Mouse (Mus musculus): ENCODE measurements around the gene Tnnt3. TPM values are rescaled to one million over a fixed set of nuclear protein-coding genes. Genes with fewer than 3 reads are reported as not detected.

Gene Tnnt3
- polyA plus RNA-seq, 1 experiment from 2014 or later: 2.5 TPM

DNA sequence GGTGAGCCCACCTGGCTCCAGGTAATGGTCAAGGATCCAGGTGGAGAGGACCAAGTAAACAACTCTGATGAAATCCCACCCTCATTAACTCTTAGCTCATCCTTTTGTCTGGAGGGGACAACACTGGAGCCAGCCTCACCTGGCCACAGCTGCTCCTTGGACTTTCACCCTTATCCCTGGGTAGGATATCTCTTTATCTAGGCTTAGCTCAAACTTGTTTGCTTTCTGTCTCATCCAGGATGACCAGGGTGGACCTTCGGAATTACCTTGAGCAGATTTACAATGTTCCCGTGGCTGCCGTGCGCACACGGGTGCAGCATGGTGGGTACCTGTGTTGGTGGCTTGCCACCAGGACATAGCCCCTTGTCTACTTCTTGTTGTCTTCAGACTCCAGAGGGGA lies 37.2 kb downstream of the Tnnt3 start:
- Histone ChIP-seq H3K4me1 (replicated peaks) (peaks cover 35% of the 10 kb centered on the region), H3K9me3 (no peaks in the 10 kb centered on the region), H3K27me3 (no peaks in the 10 kb centered on the region), H3K27ac (no peak overlapping the region), H3K4me3 (no peak overlapping the region), H3K4me2 (no peak overlapping the region), H3K36me3 (peaks cover 19% of the 10 kb centered on the region), H3K9ac (no peak overlapping the region)
- ATAC-seq (ENCODE audit: low FRiP score): no peak
- 98% methylated on average over 5 of the region's 5 CpGs for WGBS

DNA sequence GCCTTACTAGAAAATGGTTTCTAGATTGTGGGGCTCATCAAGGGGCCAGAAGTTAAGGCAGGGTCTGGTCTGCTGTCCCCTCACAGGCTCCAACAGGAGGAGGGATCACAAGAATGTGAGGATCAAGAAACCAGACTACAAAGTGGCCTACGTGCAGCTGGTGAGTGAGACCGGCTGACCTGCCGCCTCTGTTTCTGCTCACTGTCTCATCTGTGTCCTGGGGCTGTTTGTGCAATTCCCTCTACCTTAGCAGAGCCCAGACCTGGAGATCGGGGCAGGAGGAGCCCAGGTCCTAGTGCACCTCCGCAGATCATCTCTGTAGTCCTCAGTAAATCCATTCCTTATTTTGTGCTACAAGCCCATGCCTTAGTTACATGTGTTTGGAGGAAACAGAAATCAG lies 38.5 kb downstream of the Tnnt3 start:
- H3K4me1 ChIP-seq (replicated peaks): peaks cover 33% of the 10 kb centered on the region
- H3K4me2 ChIP-seq: no peak overlapping the region
- ATAC-seq (ENCODE audit: low FRiP score): no peak
- H3K27me3 ChIP-seq: no peaks in the 10 kb centered on the region
- peaks cover 27% of the 10 kb centered on the region for H3K36me3 ChIP-seq
- no peaks in the 10 kb centered on the region for H3K9me3 ChIP-seq
- no peak overlapping the region for H3K27ac ChIP-seq
- no peak overlapping the region for H3K4me3 ChIP-seq
- no peak overlapping the region for H3K9ac ChIP-seq
- WGBS: 76% methylated on average over 5 of the region's 5 CpGs

DNA sequence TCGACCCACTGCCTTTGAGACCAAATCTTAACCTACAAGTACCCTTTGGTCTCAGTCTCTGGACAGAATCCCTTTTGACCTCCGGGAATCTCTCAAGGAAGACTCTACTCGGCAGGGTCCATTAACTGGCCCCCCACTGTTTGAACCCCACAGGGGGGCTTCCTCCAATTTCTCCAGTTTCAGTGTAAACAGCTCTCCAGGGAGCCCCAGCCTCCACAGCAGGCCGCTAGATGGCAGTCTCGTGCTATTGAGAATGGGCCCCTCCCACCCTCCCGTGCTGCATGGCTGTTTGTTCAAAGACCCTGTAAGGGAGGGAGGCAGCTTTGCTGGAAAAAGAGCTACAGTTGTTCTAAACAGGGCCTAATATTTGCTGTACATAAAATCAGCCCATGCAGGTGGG lies 39.2 kb downstream of the Tnnt3 start:
- no peaks in the 10 kb centered on the region for H3K27me3 ChIP-seq
- no peaks in the 10 kb centered on the region for H3K9me3 ChIP-seq
- H3K4me3 ChIP-seq: no peak overlapping the region
- 8% methylated on average over 6 of the region's 6 CpGs for WGBS
- peaks cover 27% of the 10 kb centered on the region for H3K36me3 ChIP-seq
- H3K4me1 ChIP-seq (replicated peaks): peaks cover 34% of the 10 kb centered on the region
- no peak overlapping the region for H3K4me2 ChIP-seq
- H3K9ac ChIP-seq: peak overlapping the region; percentile 55; the same call in 1 of the 2 replicates
- peak overlapping the region; percentile 72 for H3K27ac ChIP-seq
- ATAC-seq (ENCODE audit: low FRiP score): 0 out of 2 replicates have a peak, but pooled peaks have one; percentile 32

DNA sequence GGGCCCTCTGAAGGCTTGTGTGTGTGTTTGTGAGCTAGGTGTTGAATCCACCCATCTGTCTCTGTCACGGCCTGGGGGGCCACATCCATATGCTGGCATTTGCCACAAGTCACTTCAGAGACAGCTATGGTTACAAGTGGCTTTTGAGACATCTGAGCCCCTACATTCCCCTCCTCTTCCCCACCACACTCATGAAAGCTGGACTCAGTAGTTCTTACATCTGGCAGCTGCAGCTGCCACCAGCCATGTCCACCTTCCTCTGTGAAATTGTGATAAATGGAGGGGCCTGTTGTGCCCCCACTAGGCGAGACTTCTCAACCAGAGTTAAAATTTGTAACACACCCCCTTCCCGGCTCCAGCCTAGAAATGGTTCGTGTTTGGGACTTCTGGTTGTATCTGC lies 39.7 kb downstream of the Tnnt3 start:
- H3K4me2 ChIP-seq: no peak overlapping the region
- no peaks in the 10 kb centered on the region for H3K9me3 ChIP-seq
- peaks cover 27% of the 10 kb centered on the region for H3K36me3 ChIP-seq
- peak overlapping the region; percentile 55; the same call in 1 of the 2 replicates for H3K9ac ChIP-seq
- WGBS: 30% methylated on average over 4 of the region's 4 CpGs
- H3K4me3 ChIP-seq: no peak overlapping the region
- no peaks in the 10 kb centered on the region for H3K27me3 ChIP-seq
- H3K27ac ChIP-seq: peak overlapping the region; percentile 72
- peaks cover 37% of the 10 kb centered on the region for H3K4me1 ChIP-seq (replicated peaks)
- ATAC-seq (ENCODE audit: low FRiP score): no peak

DNA sequence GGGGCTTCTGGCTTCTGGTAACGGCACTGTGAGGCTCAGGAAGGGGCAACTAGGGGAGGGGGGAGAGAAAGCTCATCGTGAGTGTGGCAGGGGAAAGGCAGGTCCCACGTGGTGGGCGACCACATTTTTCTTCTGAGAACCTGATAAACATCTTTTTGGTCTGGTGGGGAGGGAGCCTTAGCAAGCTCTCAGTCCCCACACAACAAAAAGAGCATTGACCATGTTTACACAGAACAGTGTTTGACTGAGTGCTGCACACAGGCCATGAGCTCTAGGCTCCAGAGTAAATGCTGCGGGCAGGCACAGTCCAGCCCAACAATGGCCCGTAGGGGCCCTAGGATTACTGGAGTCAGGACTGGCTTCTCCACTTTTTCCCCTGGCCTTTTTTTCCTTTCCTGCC lies 40.1 kb downstream of the Tnnt3 start:
- H3K9me3 ChIP-seq: no peaks in the 10 kb centered on the region
- ATAC-seq (ENCODE audit: low FRiP score): no peak
- H3K4me2 ChIP-seq: no peak overlapping the region
- H3K9ac ChIP-seq: peak overlapping the region; percentile 55; the same call in 1 of the 2 replicates
- no peak overlapping the region for H3K4me3 ChIP-seq
- H3K36me3 ChIP-seq: peaks cover 27% of the 10 kb centered on the region
- H3K4me1 ChIP-seq (replicated peaks): peaks cover 33% of the 10 kb centered on the region
- WGBS: 29% methylated on average over 6 of the region's 6 CpGs
- no peaks in the 10 kb centered on the region for H3K27me3 ChIP-seq
- peak overlapping the region; percentile 72 for H3K27ac ChIP-seq

DNA sequence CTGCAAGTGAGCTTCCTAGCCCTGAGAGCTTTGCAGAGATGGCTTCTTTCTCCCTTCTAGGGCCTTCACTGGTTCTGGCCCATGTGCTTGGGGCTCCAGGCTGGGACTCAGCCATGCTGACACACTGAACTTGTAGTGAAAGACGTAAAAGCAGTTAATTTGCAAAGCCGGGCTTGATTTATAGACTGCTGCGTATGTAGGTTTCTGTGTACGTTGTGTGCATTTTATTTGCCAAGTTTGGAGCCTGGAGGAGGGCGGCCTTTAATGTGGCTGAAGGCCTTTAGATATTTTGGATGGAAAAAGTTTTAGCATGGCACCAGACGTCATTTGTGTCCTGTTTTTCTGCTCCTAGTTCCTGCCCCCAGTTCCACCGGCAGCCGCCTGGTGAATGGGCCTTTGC lies 41.2 kb downstream of the Tnnt3 start:
- Histone ChIP-seq H3K4me3 (no peak overlapping the region), H3K4me1 (replicated peaks) (peaks cover 23% of the 10 kb centered on the region), H3K36me3 (peaks cover 27% of the 10 kb centered on the region), H3K9me3 (no peaks in the 10 kb centered on the region), H3K9ac (no peak overlapping the region), H3K27me3 (no peaks in the 10 kb centered on the region), H3K4me2 (no peak overlapping the region), H3K27ac (no peak overlapping the region)
- ATAC-seq (ENCODE audit: low FRiP score): no peak
- WGBS: 64% methylated on average over 8 of the region's 8 CpGs

DNA sequence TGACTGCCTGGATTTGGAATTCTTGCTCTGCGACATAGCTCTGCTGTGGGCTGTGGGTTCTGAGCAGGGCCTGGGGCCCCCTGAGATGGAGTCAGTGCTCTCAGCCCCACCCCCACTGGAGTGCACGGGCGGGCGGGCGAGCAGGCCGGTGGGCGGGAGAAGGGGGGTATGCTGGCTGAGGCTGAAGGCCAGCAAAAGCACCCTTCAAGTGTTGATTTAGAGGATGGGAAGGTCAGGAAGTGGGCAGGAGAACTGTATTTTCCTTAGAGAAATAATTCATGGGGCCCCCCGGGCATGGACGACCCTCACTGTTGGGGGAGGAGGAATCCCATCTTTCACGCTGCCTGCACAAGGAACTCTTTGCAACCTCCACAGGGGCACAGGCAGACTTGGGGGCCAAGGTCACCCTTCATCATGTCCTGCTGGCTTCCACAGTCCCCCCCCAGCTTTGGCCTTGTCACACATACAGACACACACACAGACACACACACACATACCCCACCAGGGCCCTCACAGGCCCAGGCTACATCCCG lies 44.2 kb downstream of the Tnnt3 start:
- peaks cover 26% of the 10 kb centered on the region for H3K36me3 ChIP-seq
- H3K27ac ChIP-seq: no peak overlapping the region
- H3K4me2 ChIP-seq: no peak overlapping the region
- WGBS: 36% methylated on average over 11 of the region's 11 CpGs
- peak overlapping the region; percentile 3 for H3K9ac ChIP-seq
- H3K27me3 ChIP-seq: no peaks in the 10 kb centered on the region
- no peak; the same call in 1 of the 2 replicates for ATAC-seq (ENCODE audit: low FRiP score)
- peaks cover 23% of the 10 kb centered on the region for H3K4me1 ChIP-seq (replicated peaks)
- H3K9me3 ChIP-seq: no peaks in the 10 kb centered on the region
- H3K4me3 ChIP-seq: no peak overlapping the region

DNA sequence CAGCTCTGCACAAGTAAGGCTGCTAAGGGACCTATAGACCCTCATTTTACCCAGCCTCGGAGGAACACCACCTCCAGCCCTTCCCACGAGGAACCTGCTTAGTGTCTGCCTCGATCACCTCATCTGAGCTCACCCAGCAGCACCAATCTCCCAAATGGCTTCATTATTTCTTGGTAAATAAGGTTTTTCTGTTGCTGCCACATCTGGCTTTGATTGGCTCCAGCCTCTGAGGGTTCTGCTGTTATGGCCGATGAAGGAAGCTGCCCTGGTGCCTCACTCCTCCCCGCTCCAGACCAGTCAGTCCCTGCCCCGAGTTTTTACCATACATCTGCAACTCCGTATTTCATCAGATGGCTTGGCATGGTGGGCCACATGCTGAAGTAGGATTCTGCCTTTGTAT lies 47.3 kb downstream of the Tnnt3 start:
- Histone ChIP-seq H3K4me2 (no peak overlapping the region), H3K9ac (no peak overlapping the region), H3K27ac (no peak overlapping the region; the same call in 1 of the 2 replicates), H3K4me1 (replicated peaks) (peaks cover 10% of the 10 kb centered on the region), H3K4me3 (no peak overlapping the region), H3K36me3 (peaks cover 14% of the 10 kb centered on the region), H3K27me3 (no peaks in the 10 kb centered on the region), H3K9me3 (no peaks in the 10 kb centered on the region)
- 80% methylated on average over 7 of the region's 7 CpGs for WGBS
- no peak for ATAC-seq (ENCODE audit: low FRiP score)

DNA sequence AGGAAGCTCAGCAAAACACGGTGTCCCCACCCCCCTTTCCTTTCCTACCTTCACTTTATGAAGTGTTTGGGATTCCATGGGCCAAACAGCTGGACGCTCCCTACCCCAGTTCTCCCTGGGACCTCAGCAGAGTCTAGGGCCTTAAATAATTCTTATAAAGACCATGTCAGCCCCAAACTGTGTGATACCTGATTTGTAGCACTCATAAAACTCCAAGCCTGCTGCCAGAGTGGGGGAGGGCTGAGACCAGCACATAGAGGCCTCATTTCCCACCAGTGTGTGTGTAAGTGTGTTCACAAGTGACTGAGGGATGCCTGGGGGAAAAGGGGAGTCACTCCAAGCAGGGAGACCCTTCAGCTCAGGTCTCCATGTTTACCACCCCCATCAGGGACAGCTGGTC lies 49.2 kb downstream of the Tnnt3 start:
- no peak overlapping the region for H3K4me2 ChIP-seq
- H3K9me3 ChIP-seq: no peaks in the 10 kb centered on the region
- H3K27ac ChIP-seq: no peak overlapping the region
- ATAC-seq (ENCODE audit: low FRiP score): no peak
- H3K4me1 ChIP-seq (replicated peaks): peaks cover 8% of the 10 kb centered on the region
- no peak overlapping the region for H3K4me3 ChIP-seq
- H3K27me3 ChIP-seq: no peaks in the 10 kb centered on the region
- peaks cover 8% of the 10 kb centered on the region for H3K36me3 ChIP-seq
- 64% methylated on average over 2 of the region's 2 CpGs for WGBS
- H3K9ac ChIP-seq: no peak overlapping the region

DNA sequence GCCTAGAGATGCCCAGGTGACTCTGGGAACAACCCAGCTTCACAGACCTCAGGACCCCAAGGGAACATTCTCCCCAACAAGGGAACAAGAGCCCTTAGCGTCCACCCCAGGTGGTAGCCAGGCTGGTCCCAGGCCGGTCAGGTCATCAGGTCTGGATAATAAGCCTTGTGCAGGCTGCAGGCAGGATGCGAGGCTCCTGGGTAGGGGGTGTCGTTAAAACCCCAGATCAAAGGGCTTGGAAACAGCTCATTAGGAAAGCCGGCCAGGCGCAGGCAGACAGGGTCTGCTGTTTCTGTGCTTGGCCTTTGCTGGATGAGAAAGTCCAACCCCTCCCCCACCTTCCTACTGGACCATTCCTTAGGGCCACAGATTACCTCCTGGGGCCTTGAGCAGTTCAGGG lies 50.1 kb downstream of the Tnnt3 start:
- Histone ChIP-seq H3K27me3 (no peaks in the 10 kb centered on the region), H3K36me3 (peaks cover 8% of the 10 kb centered on the region), H3K4me1 (replicated peaks) (peaks cover 12% of the 10 kb centered on the region), H3K4me3 (no peak overlapping the region), H3K27ac (no peak overlapping the region), H3K4me2 (no peak overlapping the region), H3K9ac (no peak overlapping the region), H3K9me3 (no peaks in the 10 kb centered on the region)
- ATAC-seq (ENCODE audit: low FRiP score): no peak
- 32% methylated on average over 6 of the region's 6 CpGs for WGBS

DNA sequence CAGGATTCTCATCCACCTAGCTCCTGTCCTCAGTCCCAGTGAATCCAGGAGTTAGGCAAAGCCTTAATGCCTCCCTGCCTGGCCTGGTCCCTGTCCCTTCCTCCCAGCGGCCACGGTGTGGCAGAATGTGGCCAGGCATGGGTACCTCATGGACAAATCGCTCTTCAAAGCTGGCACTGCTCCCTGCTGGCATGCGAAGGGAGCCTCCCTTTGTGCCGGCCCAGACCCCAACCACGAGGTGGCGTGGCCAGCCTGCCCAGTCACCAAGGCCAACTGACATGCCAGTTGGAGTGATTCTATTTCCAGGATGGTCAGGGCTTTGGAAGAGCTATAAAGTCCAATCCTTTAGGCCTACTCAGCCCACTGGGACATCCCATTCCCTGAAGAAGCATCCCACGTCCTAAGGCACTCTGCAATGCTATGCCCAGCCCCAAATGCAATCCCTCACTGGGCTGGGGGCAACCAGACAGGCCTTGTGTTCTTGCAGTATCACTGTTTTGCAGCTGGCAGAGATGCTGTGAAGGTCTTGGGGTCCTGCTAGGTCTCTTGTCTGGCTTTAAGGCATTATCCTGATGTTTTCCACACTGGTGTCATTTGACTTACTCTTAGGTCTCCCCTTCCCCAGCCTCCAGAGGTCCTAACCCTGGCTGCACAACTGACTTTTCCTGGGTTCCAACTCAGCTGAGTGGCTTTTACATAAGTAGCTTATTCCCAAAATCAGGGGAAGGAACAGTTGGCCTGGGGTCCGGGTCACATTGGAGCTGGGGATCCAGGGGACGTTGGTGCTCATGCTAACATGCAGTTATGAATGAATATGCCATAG lies 51.5 kb downstream of the Tnnt3 start:
- no peak for ATAC-seq (ENCODE audit: low FRiP score)
- Histone ChIP-seq H3K4me3 (no peak overlapping the region), H3K9ac (no peak overlapping the region), H3K27ac (no peak overlapping the region), H3K4me1 (replicated peaks) (peaks cover 26% of the 10 kb centered on the region), H3K9me3 (no peaks in the 10 kb centered on the region), H3K4me2 (no peak overlapping the region), H3K36me3 (peaks cover 6% of the 10 kb centered on the region), H3K27me3 (no peaks in the 10 kb centered on the region)
- 90% methylated on average over 10 of the region's 10 CpGs for WGBS

DNA sequence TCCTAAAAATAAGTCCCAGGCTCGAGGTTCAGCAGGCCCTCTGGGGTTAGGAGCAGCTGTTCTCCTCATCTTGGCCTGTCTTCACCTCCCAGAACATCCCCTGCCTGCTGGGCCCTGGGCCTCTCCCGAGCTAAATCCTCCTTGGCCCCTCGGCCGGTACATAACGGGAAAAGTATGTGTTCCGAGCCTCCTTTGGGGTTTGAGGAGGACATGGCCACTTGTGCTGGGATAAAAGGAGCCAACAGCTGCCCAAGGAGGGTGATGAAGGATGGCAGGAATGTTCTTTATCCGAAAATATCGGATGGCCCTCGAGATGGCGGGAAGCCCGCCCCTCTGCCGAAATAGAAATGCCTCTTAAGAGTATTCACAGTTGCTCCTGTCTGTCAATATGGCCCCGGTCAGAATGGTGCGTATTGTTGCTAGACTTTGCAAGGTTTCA lies 52.3 kb downstream of the Tnnt3 start:
- H3K4me1 ChIP-seq (replicated peaks): peaks cover 27% of the 10 kb centered on the region
- no peaks in the 10 kb centered on the region for H3K9me3 ChIP-seq
- H3K9ac ChIP-seq: no peak overlapping the region
- WGBS: 81% methylated on average over 14 of the region's 14 CpGs
- H3K36me3 ChIP-seq: no peaks in the 10 kb centered on the region; the same call in 1 of the 2 replicates
- ATAC-seq (ENCODE audit: low FRiP score): no peak
- H3K4me2 ChIP-seq: no peak overlapping the region
- no peak overlapping the region for H3K4me3 ChIP-seq
- no peaks in the 10 kb centered on the region for H3K27me3 ChIP-seq
- H3K27ac ChIP-seq: no peak overlapping the region

DNA sequence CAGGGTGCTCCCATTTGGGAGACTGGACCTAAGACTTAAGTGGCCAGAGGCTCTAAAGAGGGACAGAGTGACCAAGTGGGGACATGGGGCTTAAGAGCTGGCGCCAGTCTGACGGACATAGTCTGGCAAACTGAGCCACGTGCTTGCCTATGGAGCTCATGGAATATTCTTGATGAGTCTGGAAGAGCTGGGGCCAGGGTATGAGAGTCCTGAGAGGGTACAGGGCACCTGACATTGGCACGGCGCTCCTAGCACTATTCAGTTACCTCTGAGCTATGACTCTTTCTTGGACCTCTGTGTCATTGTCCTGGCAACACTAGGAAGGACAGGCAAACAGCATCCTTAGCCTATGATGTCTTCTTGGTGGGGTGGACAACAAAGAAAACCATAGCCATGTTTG lies 53.1 kb downstream of the Tnnt3 start:
- Histone ChIP-seq H3K27me3 (no peaks in the 10 kb centered on the region), H3K36me3 (no peaks in the 10 kb centered on the region), H3K9me3 (no peaks in the 10 kb centered on the region), H3K4me2 (no peak overlapping the region), H3K9ac (no peak overlapping the region), H3K4me1 (replicated peaks) (peaks cover 27% of the 10 kb centered on the region), H3K4me3 (no peak overlapping the region), H3K27ac (no peak overlapping the region)
- ATAC-seq (ENCODE audit: low FRiP score): no peak
- whole genome bisulfite sequencing: 95% methylated on average over 5 of the region's 5 CpGs

Data from hindbrain, embryonic 13.5 days (tissue).